26 mouse cellular contexts compared by ENCODE assay signal in the genomic region with DNA sequence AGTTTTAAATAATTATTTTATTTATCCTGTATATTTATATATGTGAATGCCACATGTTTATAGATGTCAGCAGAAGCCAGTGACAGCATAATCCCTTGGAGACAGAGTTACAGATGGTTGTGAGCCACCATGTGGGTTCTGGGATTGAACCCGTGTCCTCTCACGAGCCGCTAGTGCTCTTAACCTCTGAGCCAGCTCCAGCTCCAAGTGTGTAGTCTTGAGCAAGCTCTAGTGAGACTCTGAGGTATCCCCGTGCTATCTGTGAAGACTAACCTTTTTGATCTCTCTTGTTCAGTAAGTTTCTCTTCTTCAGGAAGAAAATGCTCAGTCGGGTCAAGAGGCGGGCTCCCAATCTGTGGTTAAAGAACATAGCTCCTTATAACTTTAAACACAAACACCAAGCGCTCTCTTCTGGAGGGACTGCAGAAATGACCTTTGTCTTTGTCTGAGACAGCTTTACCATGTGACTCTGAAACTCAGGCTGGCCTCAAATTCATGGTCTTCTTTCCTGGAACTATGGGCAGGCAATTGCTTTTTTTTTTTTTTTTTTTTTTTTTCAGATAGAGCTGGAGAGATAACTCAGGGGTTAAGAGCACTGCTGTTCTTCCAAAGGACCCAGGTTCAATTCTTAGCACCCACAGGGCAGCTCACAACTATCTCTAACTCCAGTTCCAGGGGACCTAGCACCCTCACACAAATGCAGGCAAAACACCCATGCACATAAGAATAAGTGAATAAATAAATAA. TPM values are rescaled to one million over a fixed set of nuclear protein-coding genes. Genes with fewer than 3 reads are reported as not detected.
DNase-seq lines count a peak whose midpoint lies in the region; ATAC-seq and TF ChIP-seq lines count a peak whose summit lies in the region.
"Had no signal": no experiment of that assay in that cellular context is flagged by ENCODE, and none has a peak within 500 bp of the region (broad histone marks: within the 10 kb centered on the region; RNA-seq: fewer than 3 reads in every experiment).

No protein-coding gene starts in this region.

- no peak for ATAC-seq in kidney, embryonic 15.5 days (replicated peaks; ENCODE audit: low FRiP score)
- no peak for ATAC-seq in midbrain, embryonic 11.5 days (ENCODE audit: low FRiP score)
- no peak for ATAC-seq in midbrain, embryonic 14.5 days (ENCODE audit: low FRiP score, low TSS enrichment)
- peak; percentile 69 for ATAC-seq in intestine, postnatal 0 days
- ATAC-seq: activated CD4-positive, CD25-positive, alpha-beta regulatory T cell, adult 4 months; CD4-positive, CD25-positive, alpha-beta regulatory T cell, adult 4 months; forebrain, embryonic 14.5 days; midbrain, embryonic 13.5 days had no signal

- no peaks in the 10 kb centered on the region for H3K9me3 ChIP-seq in kidney, embryonic 15.5 days (replicated peaks)
- H3K9me3 ChIP-seq in midbrain, embryonic 11.5 days (ENCODE audit: control insufficient read depth, low read length), result no peaks in the 10 kb centered on the region
- H3K9me3 ChIP-seq in midbrain, embryonic 14.5 days (ENCODE audit: control insufficient read depth, low read length), result no peaks in the 10 kb centered on the region
- H3K9me3 ChIP-seq in intestine, postnatal 0 days (ENCODE audit: control insufficient read depth), result no peaks in the 10 kb centered on the region
- H3K9me3 ChIP-seq: embryonic facial prominence, embryonic 12.5 days; hindbrain, embryonic 10.5 days; hindbrain, embryonic 15.5 days; limb, embryonic 12.5 days; liver, embryonic 15.5 days; midbrain, embryonic 13.5 days had no signal

- H3K9ac ChIP-seq in kidney, embryonic 15.5 days, result no peak overlapping the region
- no peak overlapping the region for H3K9ac ChIP-seq in midbrain, embryonic 11.5 days (ENCODE audit: low read length)
- H3K9ac ChIP-seq in midbrain, embryonic 14.5 days (replicated peaks; ENCODE audit: low read length), result no peak overlapping the region
- no peak overlapping the region for H3K9ac ChIP-seq in intestine, postnatal 0 days (ENCODE audit: low read depth, low read length)
- H3K9ac ChIP-seq: embryonic facial prominence, embryonic 12.5 days; hindbrain, embryonic 15.5 days; limb, embryonic 12.5 days; liver, embryonic 15.5 days; lung, embryonic 14.5 days; midbrain, embryonic 13.5 days had no signal

- no peak overlapping the region for H3K4me3 ChIP-seq in kidney, adult 2 months (ENCODE audit: insufficient read depth, low read depth, low read length)
- H3K4me3 ChIP-seq in kidney, embryonic 15.5 days (replicated peaks), result no peak overlapping the region
- H3K4me3 ChIP-seq in midbrain, embryonic 11.5 days (ENCODE audit: low read depth, low read length), result no peak overlapping the region
- no peak overlapping the region for H3K4me3 ChIP-seq in midbrain, embryonic 14.5 days (replicated peaks; ENCODE audit: low read depth, low read length)
- H3K4me3 ChIP-seq in intestine, postnatal 0 days (ENCODE audit: low read depth, low read length), result no peak overlapping the region
- H3K4me3 ChIP-seq: embryonic facial prominence, embryonic 12.5 days; gastrocnemius, adult 2 months; hindbrain, embryonic 10.5 days; hindbrain, embryonic 15.5 days; left cerebral cortex, adult 2 months; limb, embryonic 12.5 days; liver, embryonic 15.5 days; midbrain, embryonic 13.5 days had no signal

- H3K4me2 ChIP-seq in kidney, embryonic 15.5 days, result no peak overlapping the region
- H3K4me2 ChIP-seq in midbrain, embryonic 11.5 days, result no peak overlapping the region
- H3K4me2 ChIP-seq in midbrain, embryonic 14.5 days (ENCODE audit: low read length), result no peak overlapping the region
- H3K4me2 ChIP-seq in intestine, postnatal 0 days (replicated peaks; ENCODE audit: low read depth), result no peak overlapping the region
- H3K4me2 ChIP-seq: embryonic facial prominence, embryonic 12.5 days; hindbrain, embryonic 15.5 days; limb, embryonic 12.5 days; liver, embryonic 15.5 days; lung, embryonic 14.5 days; midbrain, embryonic 13.5 days had no signal

- peaks cover 3% of the 10 kb centered on the region; the same call in 1 of the 2 replicates for H3K36me3 ChIP-seq in kidney, adult 2 months (ENCODE audit: control insufficient read depth, insufficient read depth, low read length)
- peaks cover 89% of the 10 kb centered on the region for H3K36me3 ChIP-seq in kidney, embryonic 15.5 days
- H3K36me3 ChIP-seq in midbrain, embryonic 11.5 days (ENCODE audit: control insufficient read depth, insufficient read depth, low read length), result peaks cover 25% of the 10 kb centered on the region
- H3K36me3 ChIP-seq in midbrain, embryonic 14.5 days (ENCODE audit: control insufficient read depth, insufficient read depth, low read length), result peaks cover 87% of the 10 kb centered on the region
- peaks cover 37% of the 10 kb centered on the region for H3K36me3 ChIP-seq in intestine, postnatal 0 days (ENCODE audit: control insufficient read depth, insufficient read depth)

- DNase-seq in kidney, adult 2 months, result peak; percentile 69
- peak; percentile 83 for DNase-seq in midbrain, embryonic 11.5 days (ENCODE audit: low spot score, missing footprints)
- no peak for DNase-seq in midbrain, embryonic 14.5 days
- DNase-seq in MN1 (ENCODE audit: low spot score), result no peak
- no peak for DNase-seq in adrenal gland, postnatal 25 days
- DNase-seq: adrenal gland, adult 8-10 months; cerebellum, adult 8-10 months; cerebellum, postnatal 25 days; gastrocnemius, adult 2 months; gastrocnemius, postnatal 36 days; heart, postnatal 14 days; lung, embryonic 14.5 days; right cerebral cortex, postnatal 14 days; thymus, postnatal 4 days had no signal

- no peaks in the 10 kb centered on the region for H3K4me1 ChIP-seq in kidney, adult 2 months (ENCODE audit: control insufficient read depth, insufficient read depth, low read length)
- H3K4me1 ChIP-seq in kidney, embryonic 15.5 days, result no peaks in the 10 kb centered on the region
- no peaks in the 10 kb centered on the region for H3K4me1 ChIP-seq in midbrain, embryonic 11.5 days (ENCODE audit: control insufficient read depth, insufficient read depth, low read length)
- no peaks in the 10 kb centered on the region for H3K4me1 ChIP-seq in midbrain, embryonic 14.5 days (ENCODE audit: control insufficient read depth, insufficient read depth, low read length)
- H3K4me1 ChIP-seq in intestine, postnatal 0 days (replicated peaks; ENCODE audit: control insufficient read depth, insufficient read depth, low read length), result no peaks in the 10 kb centered on the region
- H3K4me1 ChIP-seq: embryonic facial prominence, embryonic 12.5 days; hindbrain, embryonic 10.5 days; hindbrain, embryonic 15.5 days; limb, embryonic 12.5 days; midbrain, embryonic 13.5 days had no signal

- no peak overlapping the region for H3K27ac ChIP-seq in kidney, adult 2 months (ENCODE audit: insufficient read depth, low read depth, low read length)
- no peak overlapping the region for H3K27ac ChIP-seq in kidney, embryonic 15.5 days
- no peak overlapping the region for H3K27ac ChIP-seq in midbrain, embryonic 11.5 days (ENCODE audit: low read depth, low read length)
- H3K27ac ChIP-seq in midbrain, embryonic 14.5 days (replicated peaks; ENCODE audit: low read depth, low read length), result no peak overlapping the region
- peak overlapping the region; percentile 9; the same call in 1 of the 2 replicates for H3K27ac ChIP-seq in intestine, postnatal 0 days (ENCODE audit: low read depth, low read length)
- H3K27ac ChIP-seq: embryonic facial prominence, embryonic 12.5 days; gastrocnemius, adult 2 months; hindbrain, embryonic 10.5 days; hindbrain, embryonic 15.5 days; left cerebral cortex, adult 2 months; limb, embryonic 12.5 days; liver, embryonic 15.5 days; midbrain, embryonic 13.5 days had no signal

- TF ChIP-seq POLR2A in kidney, adult 2 months (IDR thresholded peaks at IDR 0.05; ENCODE audit: low read depth, low read length), result no peak

- no peaks in the 10 kb centered on the region for H3K27me3 ChIP-seq in kidney, adult 2 months (replicated peaks; ENCODE audit: control insufficient read depth, insufficient read depth, low read length)
- H3K27me3 ChIP-seq in kidney, embryonic 15.5 days, result no peaks in the 10 kb centered on the region
- H3K27me3 ChIP-seq in midbrain, embryonic 11.5 days (ENCODE audit: control insufficient read depth, insufficient read depth, low read length), result no peaks in the 10 kb centered on the region
- H3K27me3 ChIP-seq in midbrain, embryonic 14.5 days (ENCODE audit: control insufficient read depth, insufficient read depth, low read length), result no peaks in the 10 kb centered on the region
- H3K27me3 ChIP-seq in intestine, postnatal 0 days (replicated peaks; ENCODE audit: control insufficient read depth, insufficient read depth, low read length), result no peaks in the 10 kb centered on the region
- H3K27me3 ChIP-seq: embryonic facial prominence, embryonic 12.5 days; hindbrain, embryonic 15.5 days; limb, embryonic 12.5 days; liver, embryonic 15.5 days; midbrain, embryonic 13.5 days had no signal

- TF ChIP-seq CTCF in kidney, adult 2 months (conservative IDR thresholded peaks at IDR 0.05; ENCODE audit: insufficient read depth, insufficient read length, low read depth, low read length), result no peak
- TF ChIP-seq CTCF in intestine, postnatal 0 days (IDR thresholded peaks at IDR 0.05; ENCODE audit: low read depth), result peak; percentile 31

- WGBS in kidney, adult 2 months, result 62% methylated on average over 7 of the region's 7 CpGs
- 93% methylated on average over 7 of the region's 7 CpGs for WGBS in kidney, embryonic 15.5 days
- WGBS in midbrain, embryonic 11.5 days, result 95% methylated on average over 7 of the region's 7 CpGs
- WGBS in midbrain, embryonic 14.5 days, result 94% methylated on average over 7 of the region's 7 CpGs
- WGBS in intestine, postnatal 0 days, result 56% methylated on average over 7 of the region's 7 CpGs

RNA-seq across cellular contexts. Expression of gene Kif1bp, which starts 8.0 kb away (rescaled TPM):
- polyA plus RNA-seq in kidney, adult 2 months (2012; rRNA removed), result 31.0 and 36.1 TPM in 2 replicates
- polyA plus RNA-seq in kidney, embryonic 15.5 days (2015; fragmentation: Nextera tagmentation; extraction: Ambion mirVana), result 34.0 and 35.2 TPM in 2 replicates
- polyA plus RNA-seq in midbrain, embryonic 11.5 days (2014; fragmentation: Nextera tagmentation; extraction: Ambion mirVana), result 56.2 and 61.1 TPM in 2 replicates
- 75.3 and 85.3 TPM in 2 replicates for polyA plus RNA-seq in midbrain, embryonic 14.5 days (2014; fragmentation: Nextera tagmentation; extraction: Ambion mirVana)
- 21.7 and 23.2 TPM in 2 replicates for polyA plus RNA-seq in intestine, postnatal 0 days (2015; fragmentation: Nextera tagmentation; extraction: Ambion mirVana)
- total RNA-seq in adrenal gland, postnatal 25 days (2021), result 53.7 and 60.9 TPM in 2 replicates

RNA-seq across cellular contexts. Expression of gene Ddx21, which starts 31.8 kb away (rescaled TPM):
- 6.8 and 9.3 TPM in 2 replicates for polyA plus RNA-seq in kidney, adult 2 months (2012; rRNA removed)
- polyA plus RNA-seq in kidney, embryonic 15.5 days (2015; fragmentation: Nextera tagmentation; extraction: Ambion mirVana), result 24.2 and 24.6 TPM in 2 replicates
- 37.5 and 39.2 TPM in 2 replicates for polyA plus RNA-seq in midbrain, embryonic 11.5 days (2014; fragmentation: Nextera tagmentation; extraction: Ambion mirVana)
- 16.8 and 23.7 TPM in 2 replicates for polyA plus RNA-seq in midbrain, embryonic 14.5 days (2014; fragmentation: Nextera tagmentation; extraction: Ambion mirVana)
- polyA plus RNA-seq in intestine, postnatal 0 days (2015; fragmentation: Nextera tagmentation; extraction: Ambion mirVana), result 9.6 and 11.1 TPM in 2 replicates
- total RNA-seq in adrenal gland, postnatal 25 days (2021), result 56.8 and 80.6 TPM in 2 replicates

RNA-seq across cellular contexts. Expression of gene Srgn, which starts 43.0 kb away (rescaled TPM):
- 20.8 and 34.2 TPM in 2 replicates for polyA plus RNA-seq in kidney, adult 2 months (2012; rRNA removed)
- 8.6 and 9.9 TPM in 2 replicates for polyA plus RNA-seq in kidney, embryonic 15.5 days (2015; fragmentation: Nextera tagmentation; extraction: Ambion mirVana)
- polyA plus RNA-seq in midbrain, embryonic 11.5 days (2014; fragmentation: Nextera tagmentation; extraction: Ambion mirVana), result 6.6 and 6.8 TPM in 2 replicates
- polyA plus RNA-seq in midbrain, embryonic 14.5 days (2014; fragmentation: Nextera tagmentation; extraction: Ambion mirVana), result 5.4 and 11.4 TPM in 2 replicates
- polyA plus RNA-seq in intestine, postnatal 0 days (2015; fragmentation: Nextera tagmentation; extraction: Ambion mirVana), result 18.9 and 21.6 TPM in 2 replicates
- 30.1 and 36.4 TPM in 2 replicates for total RNA-seq in adrenal gland, postnatal 25 days (2021)

Comparison
In these comparisons a context has a peak if more than half of its experiments do, and no peak if none do; other contexts are left out.
1. DNase-seq: peak in kidney, adult 2 months (single experiment) and midbrain, embryonic 11.5 days (single experiment); none in midbrain, embryonic 14.5 days (single experiment), MN1 (single experiment) and adrenal gland, postnatal 25 days (single experiment).